ENCODE assay signal across 11 mouse cellular contexts in the genomic region with DNA sequence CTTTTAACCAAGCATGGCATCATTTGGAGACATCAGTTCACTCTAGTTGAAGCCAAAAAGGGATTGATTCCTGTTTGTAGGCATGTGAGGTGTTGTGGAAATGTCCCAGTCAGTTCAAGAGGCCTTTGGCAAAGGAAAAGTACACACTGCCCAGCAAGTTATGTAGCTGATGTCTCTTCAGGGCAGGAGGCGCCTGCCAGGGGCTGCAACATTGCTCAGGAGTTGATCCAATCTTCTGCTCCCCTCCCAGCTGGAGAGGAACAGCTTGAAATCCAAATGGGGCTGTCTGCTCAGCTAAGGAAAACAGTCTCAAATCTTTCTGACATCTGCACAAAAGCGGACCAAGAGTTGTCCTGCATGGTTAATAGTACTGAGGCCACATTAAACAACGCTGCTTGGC.
A peak's percentile ranks its signal among the peaks of the same experiment; 100 is the strongest.
DNase-seq lines count a peak whose midpoint lies in the region; ATAC-seq and TF ChIP-seq lines count a peak whose summit lies in the region.
"Had no signal": no experiment of that assay in that cellular context is flagged by ENCODE, and none has a peak within 500 bp of the region (broad histone marks: within the 10 kb centered on the region; RNA-seq: fewer than 3 reads in every experiment).

No protein-coding gene starts in this region.

- no peak overlapping the region for H3K27ac ChIP-seq in gastrocnemius, adult 2 months
- H3K27ac ChIP-seq in midbrain, postnatal 0 days (ENCODE audit: low read depth, low read length) = no peak overlapping the region
- no peak overlapping the region for H3K27ac ChIP-seq in midbrain, embryonic 11.5 days (ENCODE audit: low read depth, low read length)
- H3K27ac ChIP-seq in heart, postnatal 0 days (ENCODE audit: low read depth) = no peak overlapping the region; the same call in 1 of the 2 replicates
- H3K27ac ChIP-seq: embryonic facial prominence, embryonic 12.5 days; hindbrain, embryonic 15.5 days had no signal

- no peaks in the 10 kb centered on the region for H3K9me3 ChIP-seq in midbrain, postnatal 0 days (ENCODE audit: low read length)
- no peaks in the 10 kb centered on the region for H3K9me3 ChIP-seq in midbrain, embryonic 11.5 days (ENCODE audit: control insufficient read depth, low read length)
- no peaks in the 10 kb centered on the region for H3K9me3 ChIP-seq in heart, postnatal 0 days (replicated peaks; ENCODE audit: control insufficient read depth, low read length)
- H3K9me3 ChIP-seq: embryonic facial prominence, embryonic 12.5 days; hindbrain, embryonic 15.5 days had no signal

- no peaks in the 10 kb centered on the region for H3K4me1 ChIP-seq in midbrain, postnatal 0 days (ENCODE audit: insufficient read depth, low read length)
- no peaks in the 10 kb centered on the region for H3K4me1 ChIP-seq in midbrain, embryonic 11.5 days (ENCODE audit: control insufficient read depth, insufficient read depth, low read length)
- no peaks in the 10 kb centered on the region for H3K4me1 ChIP-seq in heart, postnatal 0 days (ENCODE audit: control insufficient read depth, insufficient read depth)
- H3K4me1 ChIP-seq: embryonic facial prominence, embryonic 12.5 days; hindbrain, embryonic 15.5 days had no signal

- H3K27me3 ChIP-seq in midbrain, postnatal 0 days (ENCODE audit: insufficient read depth, low read length) = peaks cover 3% of the 10 kb centered on the region; the same call in 1 of the 2 replicates
- H3K27me3 ChIP-seq in midbrain, embryonic 11.5 days (ENCODE audit: control insufficient read depth, insufficient read depth, low read length) = peaks cover 30% of the 10 kb centered on the region
- H3K27me3 ChIP-seq in heart, postnatal 0 days (ENCODE audit: control insufficient read depth, insufficient read depth, low read length) = no peaks in the 10 kb centered on the region
- H3K27me3 ChIP-seq: embryonic facial prominence, embryonic 12.5 days; hindbrain, embryonic 15.5 days had no signal

- H3K9ac ChIP-seq in midbrain, postnatal 0 days (replicated peaks; ENCODE audit: low read length, poor library complexity, severe bottlenecking) = no peak overlapping the region
- no peak overlapping the region for H3K9ac ChIP-seq in midbrain, embryonic 11.5 days (ENCODE audit: low read length)
- no peak overlapping the region for H3K9ac ChIP-seq in heart, postnatal 0 days (replicated peaks; ENCODE audit: low read depth, low read length)
- H3K9ac ChIP-seq: embryonic facial prominence, embryonic 12.5 days; hindbrain, embryonic 15.5 days; liver, postnatal 0 days had no signal

- no peak for TF ChIP-seq CTCF in gastrocnemius, adult 2 months (IDR thresholded peaks at IDR 0.05)
- no peak for TF ChIP-seq CTCF in midbrain, postnatal 0 days (IDR thresholded peaks at IDR 0.05)
- no peak for TF ChIP-seq CTCF in heart, postnatal 0 days (IDR thresholded peaks at IDR 0.05; ENCODE audit: low read depth)

- no peak overlapping the region for H3K4me3 ChIP-seq in gastrocnemius, adult 2 months
- H3K4me3 ChIP-seq in midbrain, postnatal 0 days (ENCODE audit: low read depth, low read length) = no peak overlapping the region
- H3K4me3 ChIP-seq in midbrain, embryonic 11.5 days (ENCODE audit: low read depth, low read length) = no peak overlapping the region
- H3K4me3 ChIP-seq in heart, postnatal 0 days (ENCODE audit: low read depth, low read length) = no peak overlapping the region
- H3K4me3 ChIP-seq: embryonic facial prominence, embryonic 12.5 days; hindbrain, embryonic 15.5 days had no signal

- no peaks in the 10 kb centered on the region for H3K36me3 ChIP-seq in midbrain, postnatal 0 days (ENCODE audit: insufficient read depth, low read length)
- H3K36me3 ChIP-seq in midbrain, embryonic 11.5 days (ENCODE audit: control insufficient read depth, insufficient read depth, low read length) = no peaks in the 10 kb centered on the region
- no peaks in the 10 kb centered on the region for H3K36me3 ChIP-seq in heart, postnatal 0 days (replicated peaks; ENCODE audit: control insufficient read depth, insufficient read depth, low read length)
- H3K36me3 ChIP-seq: embryonic facial prominence, embryonic 12.5 days; hindbrain, embryonic 15.5 days had no signal

- peak; percentile 19 for DNase-seq in gastrocnemius, adult 2 months
- DNase-seq in gastrocnemius, postnatal 4 days (ENCODE audit: low spot score in 2 of 2) = no peak
- DNase-seq in midbrain, postnatal 0 days (ENCODE audit: low spot score) = peak; percentile 25
- no peak for DNase-seq in midbrain, embryonic 11.5 days (ENCODE audit: low spot score, missing footprints)
- peak; percentile 7 for DNase-seq in heart, postnatal 0 days (ENCODE audit: low spot score)
- DNase-seq in lung, postnatal 36 days = peak; percentile 31
- no peak for DNase-seq in yolk sac, embryonic 10.5 days (ENCODE audit: low spot score)
- DNase-seq in spleen, postnatal 10 days (ENCODE audit: low spot score in 2 of 2) = no peak
- DNase-seq: liver, postnatal 0 days had no signal

- intact Hi-C loops in gastrocnemius, adult 2 months (cut with DNase I) = no loop called here

- ATAC-seq in midbrain, postnatal 0 days (ENCODE audit: low FRiP score) = no peak
- ATAC-seq in midbrain, embryonic 11.5 days (ENCODE audit: low FRiP score) = no peak
- no peak; the same call in 1 of the 2 replicates for ATAC-seq in heart, postnatal 0 days (ENCODE audit: insufficient read depth, low read depth)
- ATAC-seq: liver, postnatal 0 days had no signal

- 60% methylated on average over 3 of the region's 3 CpGs for WGBS in midbrain, postnatal 0 days
- WGBS in midbrain, embryonic 11.5 days = 59% methylated on average over 3 of the region's 3 CpGs
- WGBS in heart, postnatal 0 days = 35% methylated on average over 3 of the region's 3 CpGs

- no peak overlapping the region for H3K4me2 ChIP-seq in midbrain, postnatal 0 days (ENCODE audit: low read depth, low read length, poor library complexity, severe bottlenecking)
- H3K4me2 ChIP-seq in midbrain, embryonic 11.5 days = no peak overlapping the region
- no peak overlapping the region for H3K4me2 ChIP-seq in heart, postnatal 0 days (ENCODE audit: low read depth, low read length)
- H3K4me2 ChIP-seq: embryonic facial prominence, embryonic 12.5 days; hindbrain, embryonic 15.5 days had no signal

- TF ChIP-seq EP300 in heart, postnatal 0 days (IDR thresholded peaks at IDR 0.05; ENCODE audit: low read depth) = no peak

Comparison
In these comparisons a context has a peak if more than half of its experiments do, and no peak if none do; other contexts are left out.
1. DNase-seq: peak in gastrocnemius, adult 2 months (single experiment), midbrain, postnatal 0 days (single experiment), heart, postnatal 0 days (single experiment) and lung, postnatal 36 days (single experiment); none in gastrocnemius, postnatal 4 days (0 of 2), midbrain, embryonic 11.5 days (single experiment), yolk sac, embryonic 10.5 days (single experiment) and spleen, postnatal 10 days (0 of 2).